In genomic region chr2:32167034-32167770, GRCm38 (mm10) we compare ENCODE assay signal across 8 mouse cellular contexts. TPM values are rescaled to one million over a fixed set of nuclear protein-coding genes. Genes with fewer than 3 reads are reported as not detected.
DNase-seq lines count a peak whose midpoint lies in the region; ATAC-seq and TF ChIP-seq lines count a peak whose summit lies in the region.

No protein-coding gene starts in this region.

- no peak for TF ChIP-seq POLR2A in spleen, adult 2 months (IDR thresholded peaks at IDR 0.05; ENCODE audit: low read depth, low read length)

- H3K36me3 ChIP-seq in spleen, adult 2 months (ENCODE audit: control insufficient read depth, insufficient read depth, low read length), result no peaks in the 10 kb centered on the region
- no peaks in the 10 kb centered on the region for H3K36me3 ChIP-seq in embryonic facial prominence, embryonic 11.5 days (replicated peaks; ENCODE audit: control insufficient read depth, insufficient read depth, low read depth, low read length)
- no peaks in the 10 kb centered on the region for H3K36me3 ChIP-seq in hindbrain, postnatal 0 days (ENCODE audit: insufficient read depth, low read length)
- no peaks in the 10 kb centered on the region for H3K36me3 ChIP-seq in midbrain, embryonic 16.5 days (ENCODE audit: control insufficient read depth, insufficient read depth, low read length)

- peak overlapping the region; percentile 46 for H3K27ac ChIP-seq in spleen, adult 2 months (ENCODE audit: insufficient read depth, low read length)
- peak overlapping the region; percentile 62 for H3K27ac ChIP-seq in embryonic facial prominence, embryonic 11.5 days (replicated peaks; ENCODE audit: low read depth, low read length)
- peak overlapping the region; percentile 86 for H3K27ac ChIP-seq in hindbrain, postnatal 0 days
- H3K27ac ChIP-seq in midbrain, embryonic 16.5 days (ENCODE audit: low read length), result peak overlapping the region; percentile 69

- peak in 1 of 2 experiments; percentile 21 for DNase-seq in spleen, adult 2 months (ENCODE audit: low read depth in 1 of 2, low spot score in 2 of 2)
- DNase-seq in spleen, adult 12 weeks (ENCODE audit: low spot score), result no peak
- peak; percentile 27 for DNase-seq in embryonic facial prominence, embryonic 11.5 days (ENCODE audit: low spot score)
- DNase-seq in hindbrain, postnatal 0 days (ENCODE audit: low spot score), result no peak
- no peak for DNase-seq in ovary, adult 18-20 months (ENCODE audit: low spot score)
- no peak for DNase-seq in layer of hippocampus, postnatal 14 days (ENCODE audit: low spot score in 2 of 2)

- peak overlapping the region; percentile 32 for H3K9ac ChIP-seq in embryonic facial prominence, embryonic 11.5 days (replicated peaks; ENCODE audit: low read length)
- H3K9ac ChIP-seq in hindbrain, postnatal 0 days (replicated peaks; ENCODE audit: low read length), result peak overlapping the region; percentile 35
- peak overlapping the region; percentile 44; the same call in 1 of the 2 replicates for H3K9ac ChIP-seq in midbrain, embryonic 16.5 days (ENCODE audit: low read depth, low read length)

- H3K9me3 ChIP-seq in embryonic facial prominence, embryonic 11.5 days (replicated peaks; ENCODE audit: control insufficient read depth, low read length), result no peaks in the 10 kb centered on the region
- H3K9me3 ChIP-seq in hindbrain, postnatal 0 days (ENCODE audit: low read length), result no peaks in the 10 kb centered on the region
- no peaks in the 10 kb centered on the region for H3K9me3 ChIP-seq in midbrain, embryonic 16.5 days (replicated peaks; ENCODE audit: control insufficient read depth, low read length, poor library complexity, severe bottlenecking)

- 7% methylated on average over 16 of the region's 16 CpGs for WGBS in spleen, adult 2 months
- 10% methylated on average over 16 of the region's 16 CpGs for WGBS in embryonic facial prominence, embryonic 11.5 days
- WGBS in hindbrain, postnatal 0 days, result 6% methylated on average over 16 of the region's 16 CpGs
- 5% methylated on average over 16 of the region's 16 CpGs for WGBS in midbrain, embryonic 16.5 days

- peak; percentile 11; the same call in 1 of the 2 replicates for ATAC-seq in embryonic facial prominence, embryonic 11.5 days (replicated peaks; ENCODE audit: insufficient number of reproducible peaks, low FRiP score, low TSS enrichment, low read depth)
- ATAC-seq in hindbrain, postnatal 0 days, result peak; percentile 44
- no peak for ATAC-seq in midbrain, embryonic 16.5 days
- ATAC-seq in activated CD4-positive, CD25-positive, alpha-beta regulatory T cell, adult 4 months, result no peak

- H3K27me3 ChIP-seq in spleen, adult 2 months (ENCODE audit: control insufficient read depth, insufficient read depth, low read length), result no peaks in the 10 kb centered on the region
- no peaks in the 10 kb centered on the region for H3K27me3 ChIP-seq in embryonic facial prominence, embryonic 11.5 days (ENCODE audit: control insufficient read depth, insufficient read depth, low read length)
- H3K27me3 ChIP-seq in hindbrain, postnatal 0 days (ENCODE audit: insufficient read depth, low read length), result no peaks in the 10 kb centered on the region
- no peaks in the 10 kb centered on the region for H3K27me3 ChIP-seq in midbrain, embryonic 16.5 days (ENCODE audit: control insufficient read depth, insufficient read depth, low read depth, low read length)

- TF ChIP-seq CTCF in spleen, adult 2 months (IDR thresholded peaks at IDR 0.05; ENCODE audit: extremely low read depth, insufficient read depth, insufficient read length, insufficient replicate concordance), result no peak
- peak; percentile 21; the same call in 1 of the 2 replicates for TF ChIP-seq CTCF in hindbrain, postnatal 0 days (IDR thresholded peaks at IDR 0.05; ENCODE audit: low read depth)

- H3K4me2 ChIP-seq in embryonic facial prominence, embryonic 11.5 days (ENCODE audit: low read depth, low read length), result peak overlapping the region; percentile 11
- peak overlapping the region; percentile 47 for H3K4me2 ChIP-seq in hindbrain, postnatal 0 days (ENCODE audit: low read depth, low read length)
- H3K4me2 ChIP-seq in midbrain, embryonic 16.5 days (ENCODE audit: low read length), result peak overlapping the region; percentile 33

- H3K4me1 ChIP-seq in spleen, adult 2 months (ENCODE audit: control insufficient read depth, insufficient read depth, insufficient read length), result peaks cover 26% of the 10 kb centered on the region; the same call in 1 of the 2 replicates
- H3K4me1 ChIP-seq in embryonic facial prominence, embryonic 11.5 days (ENCODE audit: control insufficient read depth, insufficient read depth, low read length), result peaks cover 13% of the 10 kb centered on the region
- peaks cover 25% of the 10 kb centered on the region for H3K4me1 ChIP-seq in hindbrain, postnatal 0 days (ENCODE audit: insufficient read depth, low read length)
- H3K4me1 ChIP-seq in midbrain, embryonic 16.5 days (ENCODE audit: control insufficient read depth, insufficient read depth, low read length), result peaks cover 60% of the 10 kb centered on the region

- H3K4me3 ChIP-seq in spleen, adult 2 months (ENCODE audit: extremely low read depth, insufficient read depth, insufficient read length), result peak overlapping the region; percentile 11; the same call in 1 of the 2 replicates
- H3K4me3 ChIP-seq in embryonic facial prominence, embryonic 11.5 days (ENCODE audit: low read depth, low read length), result no peak overlapping the region
- H3K4me3 ChIP-seq in hindbrain, postnatal 0 days (ENCODE audit: low read length), result no peak overlapping the region
- no peak overlapping the region for H3K4me3 ChIP-seq in midbrain, embryonic 16.5 days (ENCODE audit: low read depth, low read length)

RNA-seq across cellular contexts. Expression of gene Prrc2b, which starts 16.3 kb away (rescaled TPM):
- 35.1 and 46.5 TPM in 2 replicates for polyA plus RNA-seq in spleen, adult 2 months (2012; rRNA removed)
- 46.2 and 48.6 TPM in 2 replicates for polyA plus RNA-seq in embryonic facial prominence, embryonic 11.5 days (2014; fragmentation: Nextera tagmentation; extraction: Ambion mirVana)
- 188 and 206 TPM in 2 replicates for total RNA-seq in hindbrain, postnatal 0 days (2014; rRNA removed)
- polyA plus RNA-seq in hindbrain, postnatal 0 days (2015; fragmentation: Nextera tagmentation; extraction: Ambion mirVana), result 44.8 and 55.9 TPM in 2 replicates
- polyA plus RNA-seq in midbrain, embryonic 16.5 days (2015; fragmentation: Nextera tagmentation; extraction: Ambion mirVana), result 69.8 and 77.9 TPM in 2 replicates
- 10 to 100 TPM; 32.0 to 32.6 TPM for polyA plus RNA-seq in activated CD4-positive, CD25-positive, alpha-beta regulatory T cell, adult 4 months (2017; shearing (Covaris generic))
- 100 to 1,000 TPM; 253 to 268 TPM for total RNA-seq in layer of hippocampus, postnatal 14 days (2021)

Comparison
In these comparisons a context has a peak if more than half of its experiments do, and no peak if none do; other contexts are left out.
1. ATAC-seq: peak in embryonic facial prominence, embryonic 11.5 days (single experiment) and hindbrain, postnatal 0 days (single experiment); none in midbrain, embryonic 16.5 days (single experiment) and activated CD4-positive, CD25-positive, alpha-beta regulatory T cell, adult 4 months (single experiment).
2. Peak in every context shown above with its lines, with median percentiles within 50 percentile points of each other: H3K27ac ChIP-seq, H3K4me2 ChIP-seq and H3K9ac ChIP-seq.